Mouse (Mus musculus): Measurements from ENCODE around the gene Wdtc1. TPM values are rescaled to one million over a fixed set of nuclear protein-coding genes. Genes with fewer than 3 reads are reported as not detected.
A peak's percentile ranks its signal among the peaks of the same experiment; 100 is the strongest.

Wdtc1 gene
- total and polyA plus RNA-seq, 2 experiments from 2014 or later, result 9.3 to 39.9 TPM

GRCm38 (mm10) chr4:133270929-133271328, 82.4 kb downstream of the Wdtc1 start:
- TF ChIP-seq CTCF (IDR thresholded peaks at IDR 0.05; ENCODE audit: low read depth) (no peak), EP300 (IDR thresholded peaks at IDR 0.05; ENCODE audit: low read depth) (no peak)
- H3K27ac ChIP-seq (ENCODE audit: low read depth), result no peak overlapping the region
- peaks cover 36% of the 10 kb centered on the region for H3K36me3 ChIP-seq (replicated peaks; ENCODE audit: control insufficient read depth, insufficient read depth, low read length)
- no peak for ATAC-seq (ENCODE audit: insufficient read depth, low read depth)
- H3K4me2 ChIP-seq (ENCODE audit: low read depth, low read length), result no peak overlapping the region
- 90% methylated on average over 9 of the region's 9 CpGs for WGBS
- H3K27me3 ChIP-seq (ENCODE audit: control insufficient read depth, insufficient read depth, low read length), result no peaks in the 10 kb centered on the region
- H3K4me3 ChIP-seq (ENCODE audit: low read depth, low read length), result no peak overlapping the region
- H3K9ac ChIP-seq (replicated peaks; ENCODE audit: low read depth, low read length), result no peak overlapping the region
- no peaks in the 10 kb centered on the region for H3K4me1 ChIP-seq (ENCODE audit: control insufficient read depth, insufficient read depth)
- DNase-seq (ENCODE audit: low spot score), result no peak
- no peaks in the 10 kb centered on the region for H3K9me3 ChIP-seq (replicated peaks; ENCODE audit: control insufficient read depth, low read length)

GRCm38 (mm10) chr4:133269596-133269995, 83.7 kb downstream of the Wdtc1 start:
- Histone ChIP-seq H3K36me3 (replicated peaks; ENCODE audit: control insufficient read depth, insufficient read depth, low read length) (peaks cover 48% of the 10 kb centered on the region), H3K4me2 (ENCODE audit: low read depth, low read length) (no peak overlapping the region), H3K4me1 (ENCODE audit: control insufficient read depth, insufficient read depth) (no peaks in the 10 kb centered on the region), H3K27me3 (ENCODE audit: control insufficient read depth, insufficient read depth, low read length) (no peaks in the 10 kb centered on the region), H3K27ac (ENCODE audit: low read depth) (peak overlapping the region; percentile 41), H3K9ac (replicated peaks; ENCODE audit: low read depth, low read length) (no peak overlapping the region), H3K9me3 (replicated peaks; ENCODE audit: control insufficient read depth, low read length) (no peaks in the 10 kb centered on the region), H3K4me3 (ENCODE audit: low read depth, low read length) (no peak overlapping the region)
- DNase-seq (ENCODE audit: low spot score), result no peak
- no peak for TF ChIP-seq EP300 (IDR thresholded peaks at IDR 0.05; ENCODE audit: low read depth)
- no peak for TF ChIP-seq CTCF (IDR thresholded peaks at IDR 0.05; ENCODE audit: low read depth)
- 61% methylated on average over 3 of the region's 3 CpGs for WGBS
- no peak for ATAC-seq (ENCODE audit: insufficient read depth, low read depth)

GRCm38 (mm10) chr4:133268931-133269330, 84.3 kb downstream of the Wdtc1 start:
- Histone ChIP-seq H3K27ac (ENCODE audit: low read depth) (no peak overlapping the region; the same call in 1 of the 2 replicates), H3K9ac (replicated peaks; ENCODE audit: low read depth, low read length) (no peak overlapping the region), H3K4me2 (ENCODE audit: low read depth, low read length) (no peak overlapping the region), H3K27me3 (ENCODE audit: control insufficient read depth, insufficient read depth, low read length) (no peaks in the 10 kb centered on the region), H3K4me3 (ENCODE audit: low read depth, low read length) (no peak overlapping the region), H3K9me3 (replicated peaks; ENCODE audit: control insufficient read depth, low read length) (no peaks in the 10 kb centered on the region), H3K4me1 (ENCODE audit: control insufficient read depth, insufficient read depth) (no peaks in the 10 kb centered on the region), H3K36me3 (replicated peaks; ENCODE audit: control insufficient read depth, insufficient read depth, low read length) (peaks cover 48% of the 10 kb centered on the region)
- DNase-seq (ENCODE audit: low spot score) (no peak), ATAC-seq (ENCODE audit: insufficient read depth, low read depth) (no peak)
- TF ChIP-seq EP300 (IDR thresholded peaks at IDR 0.05; ENCODE audit: low read depth) (no peak), CTCF (IDR thresholded peaks at IDR 0.05; ENCODE audit: low read depth) (no peak)
- WGBS, result 84% methylated on average over 3 of the region's 3 CpGs

GRCm38 (mm10) chr4:133266248-133266880, 86.9 kb downstream of the Wdtc1 start:
- WGBS, result 92% methylated on average over 12 of the region's 12 CpGs
- Histone ChIP-seq H3K9me3 (replicated peaks; ENCODE audit: control insufficient read depth, low read length) (no peaks in the 10 kb centered on the region), H3K27ac (ENCODE audit: low read depth) (no peak overlapping the region), H3K4me1 (ENCODE audit: control insufficient read depth, insufficient read depth) (no peaks in the 10 kb centered on the region), H3K4me2 (ENCODE audit: low read depth, low read length) (no peak overlapping the region), H3K4me3 (ENCODE audit: low read depth, low read length) (no peak overlapping the region), H3K9ac (replicated peaks; ENCODE audit: low read depth, low read length) (no peak overlapping the region), H3K36me3 (replicated peaks; ENCODE audit: control insufficient read depth, insufficient read depth, low read length) (peaks cover 48% of the 10 kb centered on the region), H3K27me3 (ENCODE audit: control insufficient read depth, insufficient read depth, low read length) (no peaks in the 10 kb centered on the region)
- ATAC-seq (ENCODE audit: insufficient read depth, low read depth) (no peak), DNase-seq (ENCODE audit: low spot score) (no peak)
- TF ChIP-seq EP300 (IDR thresholded peaks at IDR 0.05; ENCODE audit: low read depth) (no peak), CTCF (IDR thresholded peaks at IDR 0.05; ENCODE audit: low read depth) (no peak)

GRCm38 (mm10) chr4:133265759-133266158, 87.5 kb downstream of the Wdtc1 start:
- Histone ChIP-seq H3K9ac (replicated peaks; ENCODE audit: low read depth, low read length) (no peak overlapping the region), H3K27me3 (ENCODE audit: control insufficient read depth, insufficient read depth, low read length) (no peaks in the 10 kb centered on the region), H3K27ac (ENCODE audit: low read depth) (no peak overlapping the region), H3K4me1 (ENCODE audit: control insufficient read depth, insufficient read depth) (no peaks in the 10 kb centered on the region), H3K4me2 (ENCODE audit: low read depth, low read length) (no peak overlapping the region), H3K4me3 (ENCODE audit: low read depth, low read length) (no peak overlapping the region), H3K36me3 (replicated peaks; ENCODE audit: control insufficient read depth, insufficient read depth, low read length) (peaks cover 48% of the 10 kb centered on the region), H3K9me3 (replicated peaks; ENCODE audit: control insufficient read depth, low read length) (no peaks in the 10 kb centered on the region)
- ATAC-seq (ENCODE audit: insufficient read depth, low read depth) (no peak), DNase-seq (ENCODE audit: low spot score) (no peak)
- TF ChIP-seq EP300 (IDR thresholded peaks at IDR 0.05; ENCODE audit: low read depth), result no peak
- no peak for TF ChIP-seq CTCF (IDR thresholded peaks at IDR 0.05; ENCODE audit: low read depth)
- WGBS, result 81% methylated on average over 4 of the region's 4 CpGs

- H3K36me3 ChIP-seq (replicated peaks; ENCODE audit: control insufficient read depth, insufficient read depth, low read length), result peaks cover 48% of the 10 kb centered on the region
- no peak overlapping the region for H3K27ac ChIP-seq (ENCODE audit: low read depth)
- H3K27me3 ChIP-seq (ENCODE audit: control insufficient read depth, insufficient read depth, low read length), result no peaks in the 10 kb centered on the region
- H3K4me3 ChIP-seq (ENCODE audit: low read depth, low read length), result no peak overlapping the region
- ATAC-seq (ENCODE audit: insufficient read depth, low read depth), result no peak
- TF ChIP-seq CTCF (IDR thresholded peaks at IDR 0.05; ENCODE audit: low read depth) (no peak), EP300 (IDR thresholded peaks at IDR 0.05; ENCODE audit: low read depth) (no peak)
- H3K4me2 ChIP-seq (ENCODE audit: low read depth, low read length), result no peak overlapping the region
- no peak for DNase-seq (ENCODE audit: low spot score)
- no peaks in the 10 kb centered on the region for H3K9me3 ChIP-seq (replicated peaks; ENCODE audit: control insufficient read depth, low read length)
- H3K9ac ChIP-seq (replicated peaks; ENCODE audit: low read depth, low read length), result no peak overlapping the region
- no peaks in the 10 kb centered on the region for H3K4me1 ChIP-seq (ENCODE audit: control insufficient read depth, insufficient read depth)
- 86% methylated on average over 3 of the region's 3 CpGs for WGBS
These were observed 88.0 kb downstream of the Wdtc1 start for GRCm38 (mm10) chr4:133265297-133265696.

Data from heart, postnatal 0 days (tissue).